Mouse (Mus musculus) ES-CJ7 (cell line): ENCODE data around the gene Etl4.

Experiments
- DNase-seq: peaks from one replicate; pipeline ENCODE4 v3.0.0; 2011; ENCODE audit warnings: low read depth, low spot score

The Etl4 gene

DNA sequence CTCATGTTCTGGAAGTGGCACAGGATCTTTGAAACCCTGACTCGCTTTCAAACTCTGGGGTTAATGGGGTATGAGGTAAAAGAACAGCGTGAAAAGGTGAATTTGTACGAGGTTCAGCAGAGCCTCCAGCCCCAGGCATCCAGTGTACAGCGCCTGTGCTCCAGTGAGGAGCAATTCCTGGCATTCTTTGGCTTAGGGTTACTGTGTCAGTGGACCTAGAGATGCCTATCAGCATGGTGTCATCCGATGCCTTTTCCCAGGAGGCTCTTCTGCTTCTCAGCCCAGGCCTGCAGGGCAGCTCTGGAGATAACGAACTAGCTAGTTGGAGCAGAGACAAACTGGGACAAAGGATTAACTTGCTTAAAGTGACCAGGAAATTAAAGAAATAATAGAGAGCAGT, 653.5 kb downstream of the Etl4 start:
- no peak for DNase-seq

DNA sequence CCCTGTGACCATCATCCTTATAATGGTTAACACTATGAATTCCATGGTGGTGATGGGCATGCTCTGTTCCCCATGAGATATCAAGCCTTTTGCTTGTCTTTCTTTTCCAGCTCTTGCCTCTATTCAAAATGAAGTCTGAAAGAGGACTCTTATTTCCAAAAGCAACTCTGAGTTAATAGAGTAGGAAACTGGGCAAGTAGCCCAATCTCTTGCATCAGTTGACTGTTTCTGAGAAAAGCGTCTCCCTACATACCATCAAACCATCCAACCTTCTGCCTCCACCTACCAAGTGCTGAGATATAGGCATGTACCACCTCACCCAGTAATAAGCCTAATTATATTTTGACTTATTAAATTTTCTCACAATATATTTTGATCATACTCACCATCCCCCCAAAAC, 658.9 kb downstream of the Etl4 start:
- DNase-seq, result no peak

DNA sequence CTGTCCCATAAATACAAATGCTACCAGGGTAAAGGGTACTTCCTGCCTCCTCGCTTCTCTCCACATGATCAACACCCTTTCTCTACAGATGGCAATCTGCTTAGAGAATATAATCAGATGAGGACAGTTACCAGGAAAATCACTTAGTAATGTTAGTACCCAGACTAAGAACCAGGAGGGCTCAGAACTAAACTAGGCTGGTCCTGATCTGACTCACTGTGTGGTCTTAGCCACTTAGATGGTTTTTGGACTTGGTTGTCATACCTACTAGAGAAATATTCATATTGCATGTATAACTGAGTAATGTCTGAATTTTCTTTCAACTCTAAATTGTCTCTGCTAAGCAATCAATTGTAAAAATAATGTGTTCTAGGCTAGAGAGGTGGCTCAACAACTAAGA, 662.4 kb downstream of the Etl4 start:
- DNase-seq, result no peak

DNA sequence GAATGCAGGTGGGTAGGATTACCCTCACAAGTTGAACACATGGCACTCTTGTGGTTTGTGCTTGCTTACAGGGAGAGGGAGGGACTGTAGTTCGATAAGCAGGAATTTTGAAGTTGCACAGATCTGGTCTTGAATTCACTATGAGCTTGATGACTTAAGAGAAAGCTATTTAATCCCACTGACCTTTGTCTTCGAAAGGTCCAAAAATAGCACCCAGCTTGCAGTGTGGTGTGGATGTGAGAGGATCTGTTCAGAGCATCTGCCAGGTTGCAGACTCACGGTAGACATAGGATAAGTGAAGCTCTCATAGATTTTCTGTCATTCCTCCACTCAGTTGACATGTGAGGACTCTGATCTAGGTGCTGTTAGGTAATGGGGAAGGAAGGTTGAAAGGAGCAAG, 670.8 kb downstream of the Etl4 start:
- no peak for DNase-seq

DNA sequence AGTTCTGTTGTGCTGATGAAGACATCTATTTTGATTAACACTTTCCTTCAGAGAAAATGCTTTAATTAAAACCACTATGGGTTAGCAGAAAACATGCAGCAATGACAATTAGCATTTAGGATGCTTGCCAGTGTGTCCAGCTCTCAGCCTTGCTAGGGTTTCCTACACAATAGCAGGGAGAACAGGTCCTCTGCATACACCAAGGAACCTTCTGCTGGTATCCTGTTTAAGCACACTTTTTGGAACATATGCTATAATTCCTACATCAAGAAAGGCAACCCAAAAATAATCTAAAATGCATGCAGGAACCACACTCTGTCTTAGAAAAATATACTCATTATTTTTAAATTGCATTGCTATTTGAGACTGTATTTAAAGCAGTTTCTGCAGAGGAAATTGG, 673.5 kb downstream of the Etl4 start:
- DNase-seq, result no peak

DNA sequence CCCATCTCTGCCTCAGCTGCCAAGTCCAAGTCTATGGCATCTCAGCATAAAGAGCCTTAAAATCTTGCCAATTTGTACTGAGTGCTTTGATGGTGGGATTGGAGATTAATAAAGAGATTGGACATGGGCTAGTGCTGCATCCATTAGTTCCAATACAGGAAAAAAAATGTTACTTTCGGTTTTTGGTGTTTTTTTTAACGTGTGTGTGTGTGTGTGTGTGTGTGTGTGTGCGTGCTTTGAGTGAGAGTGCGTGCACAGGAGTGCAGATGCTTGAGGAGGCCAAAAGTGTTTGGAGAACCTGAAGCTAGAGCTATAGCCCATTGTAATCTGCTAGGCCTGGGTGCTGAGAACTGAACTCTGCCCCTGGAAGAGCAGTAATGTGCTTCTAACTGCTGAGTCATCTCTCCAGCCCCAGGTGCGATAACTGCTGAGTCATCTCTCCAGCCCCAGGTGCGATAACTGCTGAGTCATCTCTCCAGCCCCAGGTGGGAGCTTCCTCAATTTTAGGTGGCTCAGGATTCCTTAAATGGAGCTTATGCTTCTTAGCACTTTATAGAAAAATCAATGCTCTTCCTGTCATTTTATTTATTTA, 674.1 kb downstream of the Etl4 start:
- peak; percentile 61 for DNase-seq

DNA sequence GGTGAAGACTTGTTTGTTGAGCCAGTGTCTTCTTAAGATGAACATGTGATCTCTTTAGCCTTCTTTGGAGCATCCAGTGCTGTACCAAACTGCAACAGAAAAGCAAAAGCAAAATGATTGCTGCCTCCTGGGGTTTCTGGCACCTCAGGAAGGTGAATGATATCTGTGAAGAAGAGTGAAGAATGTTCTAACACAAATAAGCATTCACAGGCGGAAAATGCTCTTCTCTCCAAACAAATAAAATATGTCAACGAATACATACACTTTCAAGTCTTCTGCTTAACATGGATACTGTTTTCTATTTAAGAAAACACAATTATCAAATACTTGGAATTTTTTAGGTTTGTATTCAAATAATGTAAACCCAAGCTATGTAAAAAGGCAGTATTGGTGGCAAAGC, 678.3 kb downstream of the Etl4 start:
- DNase-seq, result no peak

DNA sequence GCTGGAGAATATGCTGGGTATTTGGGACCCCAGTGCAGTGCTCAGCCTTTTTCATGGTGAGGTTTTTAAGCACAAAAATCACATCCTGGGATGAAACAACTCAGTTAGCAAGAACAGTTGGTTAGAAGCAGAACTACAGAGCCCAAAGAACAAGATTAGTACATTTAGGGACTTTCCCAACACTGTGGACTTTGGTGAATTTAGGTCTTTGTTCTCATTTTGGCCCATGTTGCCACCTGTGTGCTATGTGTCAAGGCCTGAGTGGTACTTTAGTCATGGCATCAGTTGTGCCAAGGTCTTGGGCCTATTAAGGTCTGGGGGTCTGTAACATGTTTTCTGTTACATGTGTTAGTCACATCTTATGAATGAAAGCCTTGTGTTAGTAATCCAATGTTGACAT, 679.1 kb downstream of the Etl4 start:
- no peak for DNase-seq

DNA sequence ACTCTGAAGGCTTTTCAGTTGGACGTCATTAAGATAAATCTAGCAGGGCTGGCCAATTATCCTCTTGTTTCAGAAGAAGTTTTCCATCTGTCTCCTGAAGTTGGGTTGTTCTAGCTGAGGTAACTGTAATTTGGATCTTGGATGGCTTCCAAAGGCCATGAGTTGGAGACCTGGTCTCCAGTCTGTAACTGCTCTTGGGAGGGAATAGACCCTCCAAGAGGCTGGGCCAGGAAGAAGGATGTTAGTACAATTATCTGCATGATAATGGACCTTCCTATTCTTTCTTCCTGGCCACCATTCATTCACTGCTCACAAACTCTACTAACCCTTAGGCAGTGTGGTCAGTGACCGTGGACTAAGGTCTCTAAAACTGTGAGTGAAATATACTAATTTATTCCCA, 684.5 kb downstream of the Etl4 start:
- DNase-seq, result no peak

DNA sequence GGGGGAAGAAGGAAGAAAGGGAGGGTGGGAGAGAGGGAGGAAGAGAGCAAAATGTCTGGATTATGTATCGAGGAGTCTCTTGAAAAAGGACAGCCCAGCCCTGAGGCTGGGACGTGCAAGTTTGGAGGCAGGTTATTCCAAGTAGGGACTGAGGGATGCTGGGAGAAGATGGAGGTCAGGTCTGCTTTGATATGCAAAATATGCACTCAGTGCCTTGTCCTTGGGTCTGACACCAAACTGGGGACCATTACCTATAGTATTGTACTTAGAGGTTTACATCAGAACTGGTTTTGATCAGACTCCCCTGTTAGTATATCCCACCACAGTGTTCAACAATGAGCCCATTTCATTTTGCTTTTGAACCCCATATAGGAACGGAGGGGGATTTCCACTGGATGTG, 685.4 kb downstream of the Etl4 start:
- peak; percentile 89 for DNase-seq

DNA sequence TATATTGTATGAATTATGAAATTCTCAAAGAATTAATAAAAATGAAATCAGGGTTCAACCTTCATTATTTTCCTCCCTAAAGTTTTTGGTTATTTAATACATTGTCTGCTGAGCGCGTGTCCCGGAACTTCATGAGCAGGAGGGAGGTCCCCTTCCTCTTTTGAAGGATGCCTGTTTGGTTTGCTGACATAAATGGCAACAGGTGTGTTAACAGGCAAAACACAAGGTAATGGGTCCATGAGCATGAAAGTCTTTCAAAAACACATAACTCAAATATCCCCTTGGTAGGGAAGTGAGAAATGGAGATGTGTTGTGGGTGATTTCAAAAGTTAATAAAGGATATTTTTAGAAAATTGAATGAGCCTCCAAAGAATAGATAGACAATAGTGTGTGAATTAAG, 687.0 kb downstream of the Etl4 start:
- DNase-seq, result no peak

DNA sequence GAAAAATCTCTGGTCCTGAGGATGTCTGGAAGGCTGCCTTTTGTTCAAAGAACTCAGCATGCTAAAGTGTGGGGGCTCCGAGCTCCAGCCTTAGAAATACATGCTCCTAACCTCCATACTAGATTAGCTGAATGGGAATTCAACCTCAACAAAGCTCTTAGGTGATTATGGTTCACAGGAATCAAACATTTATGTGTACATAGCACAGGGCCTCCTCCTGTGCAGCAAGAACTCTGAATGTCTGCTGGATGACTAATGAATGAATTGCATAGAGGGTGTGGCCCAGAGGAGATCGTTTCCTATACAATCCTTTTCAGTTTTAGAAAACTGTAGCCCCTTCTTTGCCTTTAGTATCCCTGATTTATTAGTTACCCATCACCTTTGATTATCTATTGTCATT, 687.6 kb downstream of the Etl4 start:
- DNase-seq, result peak; percentile 43

DNA sequence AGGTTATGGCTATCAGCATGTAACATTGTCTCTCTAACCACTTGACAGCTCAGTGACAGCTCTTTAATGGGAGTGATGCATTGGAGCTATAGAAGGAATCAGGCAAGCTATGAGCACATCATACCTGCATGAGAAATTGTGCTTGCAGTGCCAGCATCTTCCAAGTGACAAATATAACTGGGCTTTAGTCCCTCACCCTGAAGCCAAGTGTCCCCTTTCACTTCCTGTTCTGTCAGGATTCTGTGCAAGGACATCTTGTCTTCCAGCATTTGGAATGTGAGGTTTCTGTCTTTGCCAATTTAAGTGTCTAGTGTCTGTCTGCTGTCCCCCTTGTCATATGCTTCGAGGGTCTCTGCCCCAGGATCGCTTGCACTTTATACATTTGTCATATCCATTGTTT, 693.1 kb downstream of the Etl4 start:
- no peak for DNase-seq

DNA sequence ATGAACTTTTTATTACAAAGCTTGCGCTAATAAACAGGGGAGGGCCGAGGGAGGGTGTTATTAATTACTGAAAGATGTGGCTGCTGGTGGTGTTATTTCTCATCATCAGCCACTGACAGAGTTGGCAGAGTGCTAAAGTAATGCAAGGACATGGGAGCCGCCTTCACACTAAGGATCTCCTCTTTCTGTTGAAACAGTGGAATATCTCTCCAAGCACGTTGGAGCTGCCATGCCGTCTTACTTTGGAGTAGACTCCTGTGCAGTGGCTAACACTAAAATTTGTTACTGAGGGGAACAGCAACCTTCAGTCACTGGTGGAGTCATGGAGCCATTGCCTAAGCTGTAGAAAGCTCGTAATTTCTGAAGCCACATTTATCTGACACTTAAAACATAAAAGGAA, 694.0 kb downstream of the Etl4 start:
- no peak for DNase-seq

DNA sequence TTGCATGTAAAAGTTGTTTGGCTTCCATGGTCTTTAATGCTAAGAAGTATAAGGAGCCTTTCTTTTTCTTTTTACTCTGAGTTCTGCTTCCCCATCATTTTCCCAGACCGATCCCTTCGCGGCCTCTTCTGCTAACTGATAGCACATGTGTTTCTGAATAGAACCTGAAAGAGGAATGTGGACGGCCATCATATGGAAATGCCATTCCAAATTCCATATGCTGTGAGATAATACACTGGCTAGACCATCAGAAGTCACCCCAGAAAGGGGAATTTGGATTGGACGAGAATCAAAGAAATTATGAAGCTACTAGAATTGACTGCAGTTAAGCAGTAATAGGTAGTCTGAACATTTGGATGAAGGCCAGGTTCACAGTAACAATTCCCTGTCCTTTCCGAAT, 694.4 kb downstream of the Etl4 start:
- DNase-seq, result no peak

DNA sequence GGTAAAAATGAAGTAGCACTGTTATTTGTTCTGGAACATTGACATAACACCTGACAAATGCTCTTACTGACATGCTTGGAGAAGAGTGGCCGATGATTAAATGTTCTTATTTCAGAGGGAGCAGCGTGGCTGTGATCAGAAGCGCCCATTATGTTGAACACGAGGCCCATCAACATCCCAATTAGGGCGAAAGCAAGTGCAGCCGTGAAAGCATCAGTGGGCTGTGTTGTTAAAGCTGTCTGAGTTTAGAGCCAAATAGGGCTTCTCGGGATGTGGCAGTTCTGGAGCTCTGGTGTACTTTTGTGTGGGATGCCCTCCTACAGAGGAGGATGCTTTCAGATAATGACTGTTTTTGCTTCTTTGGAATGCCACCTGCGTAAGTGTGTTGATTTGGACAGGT, 699.6 kb downstream of the Etl4 start:
- no peak for DNase-seq

DNA sequence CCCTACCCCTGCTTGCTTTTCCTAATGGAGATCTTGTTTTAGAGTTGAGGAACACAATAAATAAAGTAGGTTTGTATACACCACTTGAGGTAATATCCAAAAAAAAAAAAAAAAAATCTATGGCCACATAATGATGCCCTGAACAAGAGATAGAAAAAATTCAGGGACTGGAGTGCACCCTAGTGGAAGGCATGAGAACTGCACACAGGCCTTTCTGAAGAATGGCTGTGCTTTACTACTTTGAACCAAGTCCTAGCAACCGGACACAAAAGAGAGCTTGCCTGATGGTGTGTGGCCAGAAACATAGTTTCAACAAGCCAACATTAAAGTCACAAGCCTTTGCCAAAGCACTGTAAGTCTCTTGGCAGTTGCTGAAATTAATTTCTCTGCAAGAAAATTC, 706.4 kb downstream of the Etl4 start:
- DNase-seq, result peak; percentile 72

DNA sequence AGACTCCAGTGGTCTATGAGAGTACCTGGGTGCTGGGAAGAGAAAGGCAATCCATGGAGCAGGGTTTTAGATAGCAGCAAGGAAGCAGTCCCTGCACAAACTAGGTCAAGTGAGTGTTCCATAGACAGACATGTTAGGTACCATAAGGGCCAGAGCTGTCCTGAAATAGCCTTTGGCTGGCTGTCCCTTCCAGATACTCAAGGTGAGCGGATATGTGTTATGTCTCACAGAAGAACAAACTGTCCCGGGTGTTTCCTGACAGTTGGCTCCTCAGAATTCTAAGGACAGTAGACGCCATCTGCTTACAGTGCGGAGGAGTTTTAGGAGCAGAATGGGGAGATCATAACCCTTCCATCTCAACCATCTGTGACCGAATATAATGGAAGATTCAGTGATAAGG, 708.8 kb downstream of the Etl4 start:
- no peak for DNase-seq

DNA sequence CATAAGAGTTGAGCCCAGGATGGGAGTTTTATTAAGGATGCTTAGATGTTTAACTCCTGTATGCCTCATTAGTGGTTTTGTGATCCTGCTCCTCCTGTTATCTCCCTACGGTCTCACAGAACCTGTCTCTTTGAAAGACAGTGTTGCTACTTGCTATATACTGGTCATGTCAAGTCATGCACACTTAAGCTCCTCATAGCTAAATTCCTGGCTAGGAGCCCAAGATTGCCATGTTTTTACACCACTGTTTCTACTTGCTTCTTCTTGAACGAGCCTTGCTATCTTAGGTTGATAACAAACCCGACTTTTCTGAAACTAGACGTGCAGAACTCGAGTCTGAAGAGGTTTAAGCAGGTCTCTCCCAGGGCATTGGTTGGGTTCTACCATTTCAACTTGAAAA, 710.3 kb downstream of the Etl4 start:
- no peak for DNase-seq

DNA sequence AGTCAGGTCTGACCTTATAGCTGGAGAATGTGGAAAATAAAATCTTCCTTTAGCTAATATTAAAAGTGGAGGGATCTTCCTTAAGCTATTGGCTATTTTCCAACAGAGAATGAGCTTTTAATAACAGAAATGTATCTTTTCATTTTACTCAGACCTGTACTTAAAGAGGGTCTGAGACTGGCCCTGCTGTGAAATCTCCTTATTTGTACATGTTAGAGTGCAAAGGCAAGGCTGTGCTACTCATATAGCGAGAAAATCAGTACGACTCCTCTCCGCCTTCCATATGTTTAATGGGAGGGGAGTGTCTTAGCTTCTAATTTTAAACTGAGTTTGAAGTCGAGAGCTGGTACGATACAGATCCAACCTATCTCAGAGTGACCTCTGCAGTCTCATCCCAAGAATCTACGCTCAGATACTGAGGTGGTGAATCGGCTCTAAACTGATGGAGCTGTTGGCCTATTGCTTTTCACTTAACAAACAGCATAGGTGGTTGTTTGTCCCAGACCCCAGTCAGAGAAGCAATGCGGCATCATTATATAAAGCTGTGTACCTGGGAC, 719.7 kb downstream of the Etl4 start:
- DNase-seq, result no peak

DNA sequence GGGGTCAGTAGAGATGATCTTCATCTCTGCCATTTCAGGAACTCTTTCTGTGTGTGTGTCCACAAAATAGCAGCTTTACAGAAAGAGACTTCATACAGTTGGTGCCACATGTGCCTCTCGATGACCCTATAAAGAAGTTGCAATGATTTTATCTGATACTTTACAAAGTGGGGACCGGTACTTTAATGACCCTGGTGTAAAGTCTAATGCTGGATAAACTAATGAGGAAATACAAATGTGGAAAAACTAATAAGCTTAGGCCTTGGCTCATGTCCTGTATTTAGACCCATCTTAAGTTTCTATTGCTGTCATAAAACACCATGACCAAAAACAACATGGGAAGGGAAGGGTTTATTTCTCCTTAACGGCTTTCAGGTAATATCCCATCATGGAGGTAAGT, 729.0 kb downstream of the Etl4 start:
- no peak for DNase-seq

DNA sequence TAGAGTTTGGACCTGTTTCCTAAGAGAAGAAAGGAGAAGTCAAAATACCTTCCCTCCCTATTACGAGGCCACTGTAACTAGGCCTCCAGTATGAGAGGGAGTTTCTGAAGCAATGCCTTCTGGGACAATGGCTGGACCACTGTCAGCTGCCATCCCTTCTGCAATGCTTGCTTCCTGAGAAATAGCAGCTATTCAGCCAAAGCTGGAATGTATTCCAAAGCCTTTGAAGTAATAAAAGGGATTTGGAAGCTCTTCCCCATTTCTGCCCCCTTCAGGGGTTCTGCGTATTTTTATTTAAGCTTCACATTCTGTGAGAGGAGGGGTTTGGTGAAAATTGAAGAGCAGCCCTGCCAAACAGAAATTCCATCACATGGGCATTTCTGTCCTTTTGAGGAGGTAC, 730.1 kb downstream of the Etl4 start:
- no peak for DNase-seq

DNA sequence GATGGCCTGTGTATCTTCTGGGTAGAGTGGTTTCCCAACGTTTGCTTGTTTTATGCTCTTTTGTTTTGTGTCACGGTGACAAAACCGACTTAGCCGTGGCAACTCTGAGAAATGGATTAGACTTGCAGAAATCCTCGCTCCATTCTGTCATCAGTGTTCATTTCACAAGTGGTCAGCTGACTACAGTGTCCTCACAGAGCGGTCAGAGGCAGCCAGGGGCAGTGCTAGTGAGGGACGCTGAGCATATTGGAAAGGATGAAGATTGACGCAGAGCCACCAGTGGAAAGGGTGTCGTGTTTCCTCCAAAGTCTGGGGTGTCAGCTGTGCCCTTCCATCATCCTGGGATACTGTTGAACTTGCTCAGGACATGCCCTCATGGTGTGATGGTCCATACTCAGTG, 733.2 kb downstream of the Etl4 start:
- no peak for DNase-seq

DNA sequence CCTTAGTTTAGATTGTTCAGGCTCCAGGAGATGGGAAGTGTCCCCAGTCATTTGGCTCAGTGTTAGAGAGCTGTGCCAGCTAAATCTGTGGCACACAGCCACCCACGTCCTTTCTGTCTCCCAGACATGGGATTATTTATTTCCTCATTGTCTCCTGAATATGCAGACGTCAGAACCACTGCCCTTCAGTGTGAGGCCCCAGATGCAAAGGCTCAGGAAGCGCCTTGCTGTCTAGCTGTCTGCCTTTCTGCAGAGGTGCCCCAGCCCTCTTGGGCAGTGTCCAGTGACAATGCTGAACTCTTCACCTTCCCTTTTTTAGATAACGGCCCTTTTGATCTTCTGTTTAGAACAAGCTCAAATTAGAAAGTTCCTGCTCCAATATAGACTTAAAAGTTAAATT, 740.2 kb downstream of the Etl4 start:
- DNase-seq, result no peak
